Mouse (Mus musculus): ENCODE results near the gene Nr2f1. TPM values are rescaled to one million over a fixed set of nuclear protein-coding genes. Genes with fewer than 3 reads are reported as not detected.

Nr2f1 gene
- not detected for polyA plus RNA-seq (2017; shearing (Covaris generic))

GRCm38 (mm10) chr13:78199642-78200160, at the start of gene Nr2f1:
TSS of gene Nr2f1 (minus strand) at chr13:78199757.

Other genes starting within 250 kb of the Nr2f1 start
- gene Pou5f2, start 174.9 kb downstream of the Nr2f1 start, polyA plus RNA-seq (2017; shearing (Covaris generic)): 1 to 10 TPM; 3.4 to 4.3 TPM

Data from activated CD4-positive, CD25-positive, alpha-beta regulatory T cell (primary cell).